Mouse (Mus musculus) large intestine, adult 2 months (tissue): ENCODE measurements around the gene Nosip. TPM values are rescaled to one million over a fixed set of nuclear protein-coding genes. Genes with fewer than 3 reads are reported as not detected.

Source experiments
- DNase-seq: peaks from one replicate; pipeline ENCODE4 v3.0.0-alpha.2; 2012; ENCODE audit warnings: low read depth, low spot score
- WGBS: fragments of 180-500 bp; shearing (Covaris S2); methylation state at CpG from one replicate; pipeline ENCODE4 v1.1.7; 2018; 5-methylcytosine and 5-hydroxymethylcytosine counted together
- polyA plus RNA-seq: library from polyadenylated mRNA; depleted of rRNA; stranded (reverse); fragments of >200 nt; gene quantifications from 2 replicates; pipeline ENCODE4 v1.2.3, GENCODE M21; 2012; rRNA removed

The Nosip gene
- polyA plus RNA-seq, 1 experiment: 52.4 TPM

DNA sequence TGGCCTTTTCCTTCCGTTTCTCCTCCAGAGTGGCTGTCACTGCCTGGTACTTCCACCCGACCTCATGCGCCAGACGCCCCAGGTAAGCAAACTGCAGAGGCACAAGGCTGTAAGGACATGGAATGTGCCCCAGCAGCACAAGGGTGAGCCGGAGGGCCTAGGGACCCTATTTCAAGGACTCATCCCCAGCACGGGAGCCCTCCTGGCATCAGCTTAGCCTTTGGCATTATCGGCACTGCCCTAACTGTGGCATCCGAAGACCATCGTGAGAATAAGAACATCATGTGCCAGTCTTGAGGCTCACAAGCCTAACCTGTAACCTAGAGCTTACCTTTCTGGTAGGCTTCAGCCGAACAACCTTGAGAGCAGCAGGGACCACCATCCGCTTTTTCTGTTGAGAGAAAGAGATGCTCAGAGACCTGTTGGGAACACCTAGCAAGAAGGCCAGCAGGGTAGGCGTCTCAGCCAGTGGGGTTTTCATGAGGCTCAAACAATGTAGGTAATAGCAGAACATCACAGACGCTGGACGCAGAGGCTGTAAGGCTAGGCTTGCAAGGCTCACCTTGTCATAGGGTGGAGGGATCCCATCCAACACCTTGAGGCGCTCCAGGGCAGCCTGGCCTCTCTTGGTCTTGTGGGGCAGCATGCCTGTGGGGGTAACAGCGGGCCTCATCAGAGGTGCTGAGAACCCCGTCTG lies 64.1 kb downstream of the Nosip start:
- WGBS: 63% methylated on average over 17 of the region's 17 CpGs
- DNase-seq: no peak

DNA sequence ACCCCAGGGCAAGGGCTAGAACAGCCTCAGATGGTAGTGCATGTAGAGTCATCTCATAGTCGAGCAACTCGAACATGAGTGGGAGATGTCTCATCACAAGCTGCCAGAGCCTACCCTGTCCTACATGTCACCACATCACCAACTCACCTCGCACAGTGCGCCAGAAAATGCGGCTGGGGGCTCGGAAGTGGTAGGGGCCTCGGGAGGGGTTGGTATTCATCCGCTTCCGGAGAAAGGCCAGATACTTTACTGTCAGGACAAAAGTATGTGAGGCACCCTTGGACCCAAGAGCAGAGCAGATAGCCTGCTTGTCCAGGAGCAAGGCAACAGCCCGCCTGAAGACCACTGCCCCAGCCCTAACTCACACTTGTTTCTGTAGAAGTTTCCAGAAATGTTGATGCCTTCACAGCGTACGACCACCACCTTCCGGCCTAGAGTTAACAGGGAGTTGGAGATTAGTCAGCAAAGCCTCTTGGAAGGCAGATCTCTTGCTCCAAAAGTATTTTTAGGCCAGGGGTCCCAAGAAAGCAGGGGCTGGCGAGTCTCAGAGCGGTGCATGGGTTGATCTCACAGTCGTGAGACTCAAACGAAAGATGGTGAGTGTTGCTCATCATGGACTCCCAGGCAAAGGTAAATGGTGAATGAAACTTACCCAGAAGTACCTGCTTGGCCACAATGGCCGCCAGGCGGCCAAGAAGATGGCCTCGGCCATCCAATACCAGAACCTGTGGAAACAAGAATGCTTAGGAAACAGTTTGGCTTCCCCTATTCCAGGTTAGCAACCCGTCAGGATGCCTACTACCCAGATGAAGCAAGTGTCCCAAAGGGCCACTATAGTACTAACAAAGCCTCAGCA lies 64.8 kb downstream of the Nosip start:
- DNase-seq: no peak
- 24% methylated on average over 21 of the region's 21 CpGs for WGBS

Other genes with a start within 250 kb of the Nosip start
- gene Nup62, start 246.3 kb upstream of the Nosip start, polyA plus RNA-seq: 50.3 and 51.3 TPM in 2 replicates
- gene Il4i1, start 246.0 kb upstream of the Nosip start, polyA plus RNA-seq: 13.9 and 14.8 TPM in 2 replicates
- 29.8 and 41.4 TPM in 2 replicates for gene Atf5, start 245.8 kb upstream of the Nosip start, polyA plus RNA-seq
- 61.3 and 67.2 TPM in 2 replicates for gene Akt1s1, start 213.4 kb upstream of the Nosip start, polyA plus RNA-seq
- gene Tbc1d17, start 213.3 kb upstream of the Nosip start, polyA plus RNA-seq: 44.6 and 49.0 TPM in 2 replicates
- gene Pnkp, start 205.3 kb upstream of the Nosip start, polyA plus RNA-seq: 52.1 and 57.9 TPM in 2 replicates
- 111 and 141 TPM in 2 replicates for gene Ptov1, start 192.6 kb upstream of the Nosip start, polyA plus RNA-seq
- 69.4 and 102 TPM in 2 replicates for gene Med25, start 169.7 kb upstream of the Nosip start, polyA plus RNA-seq
- gene Fuz, start 166.3 kb upstream of the Nosip start, polyA plus RNA-seq: 19.9 and 21.7 TPM in 2 replicates
- 55.6 and 80.7 TPM in 2 replicates for gene Ap2a1, start 132.9 kb upstream of the Nosip start, polyA plus RNA-seq
- not detected in 2 replicates for gene Tsks, start 119.2 kb upstream of the Nosip start, polyA plus RNA-seq
- 4.2 and 5.9 TPM in 2 replicates for gene Cpt1c, start 87.6 kb upstream of the Nosip start, polyA plus RNA-seq
- 167 and 188 TPM in 2 replicates for gene Prmt1, start 75.9 kb upstream of the Nosip start, polyA plus RNA-seq
- 107 and 110 TPM in 2 replicates for gene Irf3, start 64.8 kb upstream of the Nosip start, polyA plus RNA-seq
- gene Bcl2l12, start 63.7 kb upstream of the Nosip start, polyA plus RNA-seq: 20.8 and 23.3 TPM in 2 replicates
- 32.3 and 44.7 TPM in 2 replicates for gene Scaf1, start 46.1 kb upstream of the Nosip start, polyA plus RNA-seq
- 112 and 124 TPM in 2 replicates for gene Rras, start 44.5 kb upstream of the Nosip start, polyA plus RNA-seq
- gene Prr12, start 9.5 kb upstream of the Nosip start, polyA plus RNA-seq: 5.4 and 6.2 TPM in 2 replicates
- 77.3 and 92.5 TPM in 2 replicates for gene Prrg2, start 248 bp downstream of the Nosip start, polyA plus RNA-seq
- gene Rcn3, start 29.8 kb downstream of the Nosip start, polyA plus RNA-seq: 44.3 and 48.6 TPM in 2 replicates
- 75.3 and 85.1 TPM in 2 replicates for gene Fcgrt, start 41.4 kb downstream of the Nosip start, polyA plus RNA-seq
- gene Rps11, start 62.0 kb downstream of the Nosip start, polyA plus RNA-seq: 407 and 500 TPM in 2 replicates
- 2,093 and 2,372 TPM in 2 replicates for gene Rpl13a, start 66.3 kb downstream of the Nosip start, polyA plus RNA-seq
- gene Gm45713, start 73.8 kb downstream of the Nosip start, polyA plus RNA-seq: 0.78 and 1.1 TPM in 2 replicates
- gene Flt3l, start 74.0 kb downstream of the Nosip start, polyA plus RNA-seq: 30.5 and 38.2 TPM in 2 replicates
- gene Pih1d1, start 91.9 kb downstream of the Nosip start, polyA plus RNA-seq: 62.5 and 65.5 TPM in 2 replicates
- 152 and 159 TPM in 2 replicates for gene Aldh16a1, start 92.2 kb downstream of the Nosip start, polyA plus RNA-seq
- 0.07 and 0.11 TPM in 2 replicates for gene Slc17a7, start 101.5 kb downstream of the Nosip start, polyA plus RNA-seq
- gene Gfy, start 117.1 kb downstream of the Nosip start, polyA plus RNA-seq: not detected in 2 replicates
- not detected in 2 replicates for gene Pth2, start 118.6 kb downstream of the Nosip start, polyA plus RNA-seq
- gene Ccdc155, start 142.5 kb downstream of the Nosip start, polyA plus RNA-seq: 0.09 TPM in 1 of 2 replicates, not detected in the other
- gene Dkkl1, start 149.7 kb downstream of the Nosip start, polyA plus RNA-seq: 0.47 and 0.67 TPM in 2 replicates
- gene Tead2, start 153.3 kb downstream of the Nosip start, polyA plus RNA-seq: 8.9 and 11.4 TPM in 2 replicates
- 57.3 and 66.8 TPM in 2 replicates for gene Cd37, start 176.7 kb downstream of the Nosip start, polyA plus RNA-seq
- not detected in 2 replicates for gene Slc6a16, start 178.7 kb downstream of the Nosip start, polyA plus RNA-seq
- not detected in 2 replicates for gene Slc6a21, start 215.1 kb downstream of the Nosip start, polyA plus RNA-seq